In genomic region chr12:49374606-49374995, GRCm38 (mm10) we compare ENCODE assay signal across 8 mouse cellular contexts. TPM values are rescaled to one million over a fixed set of nuclear protein-coding genes. Genes with fewer than 3 reads are reported as not detected.
DNase-seq lines count a peak whose midpoint lies in the region; ATAC-seq and TF ChIP-seq lines count a peak whose summit lies in the region.

No protein-coding gene starts in this region.

- no peak for DNase-seq in heart, embryonic 10.5 days (ENCODE audit: low spot score)
- no peak for DNase-seq in heart, postnatal 25 days (ENCODE audit: low spot score)
- DNase-seq in spleen, postnatal 36 days (ENCODE audit: low spot score in 2 of 2) = no peak
- DNase-seq in spleen, postnatal 10 days (ENCODE audit: low spot score in 2 of 2) = no peak

- peak overlapping the region; percentile 45 for H3K4me2 ChIP-seq in embryonic facial prominence, embryonic 12.5 days (replicated peaks)
- H3K4me2 ChIP-seq in intestine, postnatal 0 days (replicated peaks; ENCODE audit: low read depth) = peak overlapping the region; percentile 37
- H3K4me2 ChIP-seq in midbrain, embryonic 16.5 days (ENCODE audit: low read length) = peak overlapping the region; percentile 44

- H3K4me1 ChIP-seq in heart, embryonic 10.5 days = no peaks in the 10 kb centered on the region
- no peaks in the 10 kb centered on the region for H3K4me1 ChIP-seq in ES-Bruce4 (ENCODE audit: control insufficient read depth, insufficient read depth, low read length)
- no peaks in the 10 kb centered on the region for H3K4me1 ChIP-seq in embryonic facial prominence, embryonic 12.5 days
- H3K4me1 ChIP-seq in intestine, postnatal 0 days (replicated peaks; ENCODE audit: control insufficient read depth, insufficient read depth, low read length) = no peaks in the 10 kb centered on the region
- H3K4me1 ChIP-seq in midbrain, embryonic 16.5 days (ENCODE audit: control insufficient read depth, insufficient read depth, low read length) = peaks cover 4% of the 10 kb centered on the region

- TF ChIP-seq CTCF in ES-Bruce4 (IDR thresholded peaks at IDR 0.05; ENCODE audit: low read depth, low read length) = no peak
- TF ChIP-seq CTCF in intestine, postnatal 0 days (IDR thresholded peaks at IDR 0.05; ENCODE audit: low read depth) = peak; percentile 70

- intact Hi-C loops in heart, postnatal 25 days (cut with DNase I) = loop anchor here (5.0 to 10.0 kb wide), 4 partner anchors 580 to 1813 kb away; no protein-coding TSS in a partner anchor

- no peak overlapping the region for H3K9ac ChIP-seq in ES-Bruce4 (ENCODE audit: low read depth, poor library complexity, severe bottlenecking)
- H3K9ac ChIP-seq in embryonic facial prominence, embryonic 12.5 days = no peak overlapping the region
- H3K9ac ChIP-seq in intestine, postnatal 0 days (ENCODE audit: low read depth, low read length) = no peak overlapping the region
- no peak overlapping the region for H3K9ac ChIP-seq in midbrain, embryonic 16.5 days (ENCODE audit: low read depth, low read length)

- under 1% methylated on average over 14 of the region's 14 CpGs for WGBS in heart, embryonic 10.5 days
- WGBS in embryonic facial prominence, embryonic 12.5 days = 0% methylated on average over 14 of the region's 14 CpGs
- under 1% methylated on average over 14 of the region's 14 CpGs for WGBS in intestine, postnatal 0 days
- WGBS in midbrain, embryonic 16.5 days = under 1% methylated on average over 14 of the region's 14 CpGs

- TF ChIP-seq POLR2A in ES-Bruce4 (IDR thresholded peaks at IDR 0.05; ENCODE audit: insufficient read depth, low read length) = no peak

- no peaks in the 10 kb centered on the region for H3K9me3 ChIP-seq in heart, embryonic 10.5 days
- H3K9me3 ChIP-seq in ES-Bruce4 (replicated peaks; ENCODE audit: control insufficient read depth, insufficient read depth, low read length, poor library complexity, severe bottlenecking) = no peaks in the 10 kb centered on the region
- H3K9me3 ChIP-seq in embryonic facial prominence, embryonic 12.5 days = no peaks in the 10 kb centered on the region
- H3K9me3 ChIP-seq in intestine, postnatal 0 days (ENCODE audit: control insufficient read depth) = no peaks in the 10 kb centered on the region
- no peaks in the 10 kb centered on the region for H3K9me3 ChIP-seq in midbrain, embryonic 16.5 days (replicated peaks; ENCODE audit: control insufficient read depth, low read length, poor library complexity, severe bottlenecking)

- no peaks in the 10 kb centered on the region for H3K36me3 ChIP-seq in heart, embryonic 10.5 days
- no peaks in the 10 kb centered on the region for H3K36me3 ChIP-seq in ES-Bruce4 (ENCODE audit: control insufficient read depth, insufficient read depth, low read length, poor library complexity, severe bottlenecking)
- H3K36me3 ChIP-seq in embryonic facial prominence, embryonic 12.5 days = no peaks in the 10 kb centered on the region
- no peaks in the 10 kb centered on the region for H3K36me3 ChIP-seq in intestine, postnatal 0 days (ENCODE audit: control insufficient read depth, insufficient read depth)
- no peaks in the 10 kb centered on the region for H3K36me3 ChIP-seq in midbrain, embryonic 16.5 days (ENCODE audit: control insufficient read depth, insufficient read depth, low read length)

- TF ChIP-seq EP300 in ES-Bruce4 (IDR thresholded peaks at IDR 0.05; ENCODE audit: insufficient read depth, low read depth, low read length) = no peak

- no peak overlapping the region for H3K27ac ChIP-seq in heart, embryonic 10.5 days
- H3K27ac ChIP-seq in ES-Bruce4 (ENCODE audit: insufficient read depth, low read length) = no peak overlapping the region
- no peak overlapping the region for H3K27ac ChIP-seq in embryonic facial prominence, embryonic 12.5 days
- H3K27ac ChIP-seq in intestine, postnatal 0 days (ENCODE audit: low read depth, low read length) = no peak overlapping the region
- no peak overlapping the region for H3K27ac ChIP-seq in midbrain, embryonic 16.5 days (ENCODE audit: low read length)

- peaks cover 91% of the 10 kb centered on the region for H3K27me3 ChIP-seq in heart, embryonic 10.5 days (ENCODE audit: insufficient read depth, poor library complexity, severe bottlenecking)
- peaks cover 31% of the 10 kb centered on the region for H3K27me3 ChIP-seq in ES-Bruce4 (ENCODE audit: control insufficient read depth, insufficient read depth, low read length, poor library complexity, severe bottlenecking)
- H3K27me3 ChIP-seq in embryonic facial prominence, embryonic 12.5 days = peaks cover 73% of the 10 kb centered on the region
- peaks cover 73% of the 10 kb centered on the region for H3K27me3 ChIP-seq in intestine, postnatal 0 days (replicated peaks; ENCODE audit: control insufficient read depth, insufficient read depth, low read length)
- H3K27me3 ChIP-seq in midbrain, embryonic 16.5 days (ENCODE audit: control insufficient read depth, insufficient read depth, low read depth, low read length) = peaks cover 65% of the 10 kb centered on the region

- H3K4me3 ChIP-seq in heart, embryonic 10.5 days = peak overlapping the region; percentile 53
- H3K4me3 ChIP-seq in ES-Bruce4 (ENCODE audit: low read depth, low read length) = peak overlapping the region; percentile 38
- peak overlapping the region; percentile 25; the same call in 1 of the 2 replicates for H3K4me3 ChIP-seq in embryonic facial prominence, embryonic 12.5 days
- H3K4me3 ChIP-seq in intestine, postnatal 0 days (ENCODE audit: low read depth, low read length) = peak overlapping the region; percentile 26
- peak overlapping the region; percentile 20 for H3K4me3 ChIP-seq in midbrain, embryonic 16.5 days (ENCODE audit: low read depth, low read length)

- no peak for ATAC-seq in embryonic facial prominence, embryonic 12.5 days (ENCODE audit: insufficient number of reproducible peaks, insufficient read depth, low FRiP score, low TSS enrichment)
- ATAC-seq in intestine, postnatal 0 days = no peak
- no peak for ATAC-seq in midbrain, embryonic 16.5 days

RNA-seq across cellular contexts. Expression of gene Foxg1, which starts 7.9 kb away (rescaled TPM):
- polyA plus RNA-seq in heart, embryonic 10.5 days (2016; fragmentation: Nextera tagmentation; extraction: Ambion mirVana) = 0.79 TPM in 1 of 2 replicates, not detected in the other
- not detected for total RNA-seq in heart, postnatal 25 days (2021)
- 0.44 and 0.49 TPM in 2 replicates for polyA plus RNA-seq in ES-Bruce4 (2011; ENCODE audit: insufficient read depth, insufficient read length, low read depth, missing spikeins)
- 2.1 and 3.1 TPM in 2 replicates for polyA plus RNA-seq in embryonic facial prominence, embryonic 12.5 days (2016; fragmentation: Nextera tagmentation; extraction: Ambion mirVana)
- polyA plus RNA-seq in intestine, postnatal 0 days (2015; fragmentation: Nextera tagmentation; extraction: Ambion mirVana) = not detected in 2 replicates
- polyA plus RNA-seq in midbrain, embryonic 16.5 days (2015; fragmentation: Nextera tagmentation; extraction: Ambion mirVana) = 1.7 and 2.5 TPM in 2 replicates

RNA-seq across cellular contexts. Expression of gene Gm43517, which starts 10.4 kb away (rescaled TPM):
- not detected in 2 replicates for polyA plus RNA-seq in heart, embryonic 10.5 days (2016; fragmentation: Nextera tagmentation; extraction: Ambion mirVana)
- total RNA-seq in heart, postnatal 25 days (2021) = not detected
- not detected in 2 replicates for polyA plus RNA-seq in ES-Bruce4 (2011; ENCODE audit: insufficient read depth, insufficient read length, low read depth, missing spikeins)
- 0.05 TPM in 1 of 2 replicates, not detected in the other for polyA plus RNA-seq in embryonic facial prominence, embryonic 12.5 days (2016; fragmentation: Nextera tagmentation; extraction: Ambion mirVana)
- polyA plus RNA-seq in intestine, postnatal 0 days (2015; fragmentation: Nextera tagmentation; extraction: Ambion mirVana) = not detected in 2 replicates
- polyA plus RNA-seq in midbrain, embryonic 16.5 days (2015; fragmentation: Nextera tagmentation; extraction: Ambion mirVana) = 0.10 TPM in 1 of 2 replicates, not detected in the other
